In genomic region chr1:182094473-182095136, GRCm38 (mm10) we compare ENCODE assay signal across 11 mouse cellular contexts. TPM values are rescaled to one million over a fixed set of nuclear protein-coding genes. Genes with fewer than 3 reads are reported as not detected.
A peak's percentile ranks its signal among the peaks of the same experiment; 100 is the strongest.
DNase-seq lines count a peak whose midpoint lies in the region; ATAC-seq and TF ChIP-seq lines count a peak whose summit lies in the region.
"Had no signal": no experiment of that assay in that cellular context is flagged by ENCODE, and none has a peak within 500 bp of the region (broad histone marks: within the 10 kb centered on the region; RNA-seq: fewer than 3 reads in every experiment).

No protein-coding gene starts in this region.

- WGBS in forebrain, embryonic 13.5 days: 28% methylated on average over 15 of the region's 15 CpGs
- 35% methylated on average over 15 of the region's 15 CpGs for WGBS in forebrain, embryonic 15.5 days
- 33% methylated on average over 15 of the region's 15 CpGs for WGBS in kidney, postnatal 0 days
- whole genome bisulfite sequencing in embryonic facial prominence, embryonic 10.5 days: 32% methylated on average over 15 of the region's 15 CpGs
- WGBS in limb, embryonic 15.5 days: 40% methylated on average over 15 of the region's 15 CpGs

- TF ChIP-seq CTCF in kidney, postnatal 0 days (IDR thresholded peaks at IDR 0.05; ENCODE audit: low read depth): no peak

- no peak overlapping the region for H3K4me3 ChIP-seq in forebrain, embryonic 13.5 days
- no peak overlapping the region for H3K4me3 ChIP-seq in forebrain, embryonic 15.5 days
- no peak overlapping the region for H3K4me3 ChIP-seq in kidney, postnatal 0 days (replicated peaks; ENCODE audit: low read depth, low read length)
- H3K4me3 ChIP-seq in embryonic facial prominence, embryonic 10.5 days: no peak overlapping the region
- no peak overlapping the region for H3K4me3 ChIP-seq in limb, embryonic 15.5 days
- H3K4me3 ChIP-seq: layer of hippocampus, adult 2 months had no signal

- no peaks in the 10 kb centered on the region for H3K27me3 ChIP-seq in forebrain, embryonic 13.5 days
- H3K27me3 ChIP-seq in forebrain, embryonic 15.5 days: no peaks in the 10 kb centered on the region
- H3K27me3 ChIP-seq in kidney, postnatal 0 days (ENCODE audit: insufficient read depth, low read length): no peaks in the 10 kb centered on the region
- no peaks in the 10 kb centered on the region; the same call in 1 of the 2 replicates for H3K27me3 ChIP-seq in embryonic facial prominence, embryonic 10.5 days (replicated peaks; ENCODE audit: low read depth, poor library complexity, severe bottlenecking)
- H3K27me3 ChIP-seq in limb, embryonic 15.5 days: no peaks in the 10 kb centered on the region
- H3K27me3 ChIP-seq: Patski had no signal

- no peak for DNase-seq in kidney, postnatal 0 days (ENCODE audit: low spot score)
- DNase-seq in kidney, adult 18-20 months: no peak
- peak; percentile 30 for DNase-seq in embryonic facial prominence, embryonic 10.5 days (ENCODE audit: low spot score)
- DNase-seq in adrenal gland, postnatal 25 days: no peak
- no peak for DNase-seq in layer of hippocampus, postnatal 25 days (ENCODE audit: extremely low spot score in 1 of 2, low spot score in 1 of 2)

- H3K9ac ChIP-seq in forebrain, embryonic 13.5 days: no peak overlapping the region
- no peak overlapping the region for H3K9ac ChIP-seq in forebrain, embryonic 15.5 days (replicated peaks)
- H3K9ac ChIP-seq in kidney, postnatal 0 days (ENCODE audit: low read depth, low read length): no peak overlapping the region
- H3K9ac ChIP-seq in limb, embryonic 15.5 days: no peak overlapping the region

- H3K4me1 ChIP-seq in forebrain, embryonic 13.5 days: peaks cover 24% of the 10 kb centered on the region
- H3K4me1 ChIP-seq in forebrain, embryonic 15.5 days: peaks cover 25% of the 10 kb centered on the region
- peaks cover 28% of the 10 kb centered on the region; the same call in 1 of the 2 replicates for H3K4me1 ChIP-seq in kidney, postnatal 0 days (replicated peaks; ENCODE audit: insufficient read depth, low read length)
- H3K4me1 ChIP-seq in embryonic facial prominence, embryonic 10.5 days: peaks cover 63% of the 10 kb centered on the region
- H3K4me1 ChIP-seq in limb, embryonic 15.5 days: peaks cover 53% of the 10 kb centered on the region

- no peaks in the 10 kb centered on the region for H3K36me3 ChIP-seq in forebrain, embryonic 13.5 days (ENCODE audit: poor library complexity, severe bottlenecking)
- no peaks in the 10 kb centered on the region for H3K36me3 ChIP-seq in forebrain, embryonic 15.5 days
- no peaks in the 10 kb centered on the region for H3K36me3 ChIP-seq in kidney, postnatal 0 days (ENCODE audit: insufficient read depth, low read length)
- H3K36me3 ChIP-seq in embryonic facial prominence, embryonic 10.5 days (replicated peaks): no peaks in the 10 kb centered on the region
- no peaks in the 10 kb centered on the region for H3K36me3 ChIP-seq in limb, embryonic 15.5 days

- H3K27ac ChIP-seq in forebrain, embryonic 13.5 days: peak overlapping the region; percentile 44; the same call in 1 of the 2 replicates
- H3K27ac ChIP-seq in forebrain, embryonic 15.5 days (replicated peaks): no peak overlapping the region
- peak overlapping the region; percentile 32 for H3K27ac ChIP-seq in kidney, postnatal 0 days
- H3K27ac ChIP-seq in embryonic facial prominence, embryonic 10.5 days (replicated peaks): 0 out of 2 replicates have a peak overlapping the region, but pooled peaks have one; percentile 30
- peak overlapping the region; percentile 69 for H3K27ac ChIP-seq in limb, embryonic 15.5 days

- ATAC-seq in forebrain, embryonic 13.5 days: peak; percentile 69; the same call in 1 of the 2 replicates
- no peak for ATAC-seq in forebrain, embryonic 15.5 days (replicated peaks)
- no peak; the same call in 1 of the 2 replicates for ATAC-seq in kidney, postnatal 0 days (replicated peaks; ENCODE audit: low FRiP score, low read depth)
- no peak for ATAC-seq in limb, embryonic 15.5 days (ENCODE audit: insufficient number of reproducible peaks, low FRiP score, low TSS enrichment, low read depth)

- H3K4me2 ChIP-seq in forebrain, embryonic 13.5 days: peak overlapping the region; percentile 28; the same call in 1 of the 2 replicates
- no peak overlapping the region for H3K4me2 ChIP-seq in forebrain, embryonic 15.5 days (replicated peaks)
- H3K4me2 ChIP-seq in kidney, postnatal 0 days (ENCODE audit: low read length): peak overlapping the region; percentile 16; the same call in 1 of the 2 replicates
- peak overlapping the region; percentile 17; the same call in 1 of the 2 replicates for H3K4me2 ChIP-seq in limb, embryonic 15.5 days
- H3K4me2 ChIP-seq: liver, embryonic 11.5 days had no signal

- no peaks in the 10 kb centered on the region for H3K9me3 ChIP-seq in forebrain, embryonic 13.5 days (replicated peaks)
- no peaks in the 10 kb centered on the region for H3K9me3 ChIP-seq in forebrain, embryonic 15.5 days
- no peaks in the 10 kb centered on the region for H3K9me3 ChIP-seq in kidney, postnatal 0 days (replicated peaks; ENCODE audit: low read length)
- H3K9me3 ChIP-seq in embryonic facial prominence, embryonic 10.5 days: no peaks in the 10 kb centered on the region
- no peaks in the 10 kb centered on the region for H3K9me3 ChIP-seq in limb, embryonic 15.5 days

RNA-seq across cellular contexts. Expression of gene Srp9, which starts 29.9 kb away (rescaled TPM):
- polyA plus RNA-seq in forebrain, embryonic 13.5 days (2015; fragmentation: Nextera tagmentation; extraction: Ambion mirVana): 139 and 150 TPM in 2 replicates
- polyA plus RNA-seq in forebrain, embryonic 15.5 days (2015; fragmentation: Nextera tagmentation; extraction: Ambion mirVana): 127 and 133 TPM in 2 replicates
- polyA plus RNA-seq in kidney, postnatal 0 days (2015; fragmentation: Nextera tagmentation; extraction: Ambion mirVana): 206 and 225 TPM in 2 replicates
- polyA plus RNA-seq in embryonic facial prominence, embryonic 10.5 days (2016; fragmentation: Nextera tagmentation; extraction: Ambion mirVana): 159 and 166 TPM in 2 replicates
- 155 and 163 TPM in 2 replicates for polyA plus RNA-seq in limb, embryonic 15.5 days (2015; fragmentation: Nextera tagmentation; extraction: Ambion mirVana)
- total RNA-seq in adrenal gland, postnatal 25 days (2021): 50.7 and 60.9 TPM in 2 replicates
- 10 to 100 TPM; 61.7 to 71.3 TPM for total RNA-seq in layer of hippocampus, postnatal 25 days (2021)
